Mouse (Mus musculus): ENCODE data around the gene Slc7a5. TPM values are rescaled to one million over a fixed set of nuclear protein-coding genes. Genes with fewer than 3 reads are reported as not detected.
A peak's percentile ranks its signal among the peaks of the same experiment; 100 is the strongest.

Gene Slc7a5
- polyA plus RNA-seq, 1 experiment from 2014 or later: 34.7 TPM

DNA sequence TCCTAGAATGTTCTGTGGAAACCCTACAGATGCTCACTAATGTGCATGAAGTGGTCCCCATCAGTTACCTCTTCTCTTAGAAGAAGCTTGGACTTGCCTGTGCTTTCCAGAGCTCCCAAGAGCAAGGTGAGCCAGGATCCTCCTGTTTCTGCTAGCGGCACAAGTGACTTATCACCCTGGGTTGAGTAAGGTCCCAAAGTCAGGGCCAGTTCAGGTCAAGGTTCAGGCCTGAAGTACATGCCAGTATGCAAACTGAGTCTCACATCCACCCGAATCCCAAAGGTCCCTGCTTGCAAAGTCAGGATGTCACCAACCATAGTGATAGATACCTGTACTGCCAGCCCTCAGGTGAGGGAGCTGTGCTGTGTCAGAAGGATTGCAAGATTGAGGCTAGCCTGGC lies 37.3 kb downstream of the Slc7a5 start:
- Histone ChIP-seq H3K4me2 (no peak overlapping the region), H3K27me3 (no peaks in the 10 kb centered on the region), H3K4me3 (replicated peaks) (no peak overlapping the region), H3K9me3 (no peaks in the 10 kb centered on the region), H3K4me1 (peaks cover 10% of the 10 kb centered on the region), H3K9ac (no peak overlapping the region), H3K36me3 (replicated peaks) (no peaks in the 10 kb centered on the region), H3K27ac (no peak overlapping the region)
- no peak for ATAC-seq (ENCODE audit: low FRiP score)
- WGBS: 92% methylated on average over 2 of the region's 2 CpGs

DNA sequence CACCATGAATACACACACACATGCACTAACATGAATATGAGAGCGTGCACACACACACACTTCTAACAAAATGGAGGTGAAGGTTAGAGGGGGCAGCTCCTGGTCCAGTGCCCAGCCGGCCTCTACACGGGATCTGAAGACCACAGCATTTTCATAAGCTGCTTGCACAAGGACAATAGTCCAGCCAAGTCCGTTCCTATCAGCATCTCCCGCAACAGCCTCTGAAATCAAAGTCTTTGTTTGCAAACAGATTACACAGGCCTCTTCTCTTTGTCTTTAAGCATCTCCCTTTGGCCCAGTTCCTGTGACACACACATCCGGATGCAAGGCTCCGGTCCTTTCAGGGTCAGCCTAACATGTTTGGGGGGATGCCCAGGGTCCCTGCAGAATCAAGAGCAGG lies 38.6 kb downstream of the Slc7a5 start:
- H3K27me3 ChIP-seq: no peaks in the 10 kb centered on the region
- H3K9me3 ChIP-seq: no peaks in the 10 kb centered on the region
- no peak for ATAC-seq (ENCODE audit: low FRiP score)
- H3K36me3 ChIP-seq (replicated peaks): no peaks in the 10 kb centered on the region
- no peak overlapping the region for H3K4me2 ChIP-seq
- no peak overlapping the region for H3K9ac ChIP-seq
- 80% methylated on average over 7 of the region's 7 CpGs for WGBS
- H3K27ac ChIP-seq: no peak overlapping the region
- no peak overlapping the region for H3K4me3 ChIP-seq (replicated peaks)
- H3K4me1 ChIP-seq: peaks cover 10% of the 10 kb centered on the region

DNA sequence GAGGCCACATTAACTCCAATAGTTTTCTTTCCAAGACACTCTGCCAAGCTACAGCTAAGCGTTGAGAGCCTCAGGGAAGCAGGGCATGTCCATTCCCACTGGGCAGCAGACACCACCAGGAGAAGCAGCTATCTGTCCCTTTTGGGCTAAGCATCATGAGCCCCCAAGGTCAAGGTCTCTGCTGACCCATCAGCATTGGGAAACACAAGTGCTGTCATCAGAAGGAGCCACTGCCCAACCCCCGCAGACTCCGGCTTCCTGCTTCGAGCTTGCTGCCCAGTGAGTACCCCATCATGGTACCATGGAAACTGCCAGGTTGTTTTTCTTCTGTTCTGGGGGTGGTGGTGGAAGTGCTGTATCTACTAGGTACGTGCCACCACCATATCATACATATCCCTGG lies 39.3 kb downstream of the Slc7a5 start:
- no peaks in the 10 kb centered on the region for H3K9me3 ChIP-seq
- no peak overlapping the region for H3K27ac ChIP-seq
- no peak overlapping the region for H3K4me3 ChIP-seq (replicated peaks)
- H3K27me3 ChIP-seq: no peaks in the 10 kb centered on the region
- H3K4me1 ChIP-seq: peaks cover 10% of the 10 kb centered on the region
- no peaks in the 10 kb centered on the region for H3K36me3 ChIP-seq (replicated peaks)
- WGBS: 93% methylated on average over 5 of the region's 5 CpGs
- ATAC-seq (ENCODE audit: low FRiP score): no peak
- no peak overlapping the region for H3K9ac ChIP-seq
- H3K4me2 ChIP-seq: no peak overlapping the region

GRCm38 (mm10) chr8:121865356-121865755 lies 42.1 kb downstream of the Slc7a5 start:
- Histone ChIP-seq H3K36me3 (replicated peaks) (no peaks in the 10 kb centered on the region), H3K4me1 (no peaks in the 10 kb centered on the region), H3K4me2 (no peak overlapping the region), H3K9me3 (no peaks in the 10 kb centered on the region), H3K9ac (no peak overlapping the region), H3K4me3 (replicated peaks) (no peak overlapping the region), H3K27ac (no peak overlapping the region), H3K27me3 (peaks cover 5% of the 10 kb centered on the region; the same call in 1 of the 2 replicates)
- ATAC-seq (ENCODE audit: low FRiP score): no peak
- WGBS: 87% methylated on average over 8 of the region's 8 CpGs

DNA sequence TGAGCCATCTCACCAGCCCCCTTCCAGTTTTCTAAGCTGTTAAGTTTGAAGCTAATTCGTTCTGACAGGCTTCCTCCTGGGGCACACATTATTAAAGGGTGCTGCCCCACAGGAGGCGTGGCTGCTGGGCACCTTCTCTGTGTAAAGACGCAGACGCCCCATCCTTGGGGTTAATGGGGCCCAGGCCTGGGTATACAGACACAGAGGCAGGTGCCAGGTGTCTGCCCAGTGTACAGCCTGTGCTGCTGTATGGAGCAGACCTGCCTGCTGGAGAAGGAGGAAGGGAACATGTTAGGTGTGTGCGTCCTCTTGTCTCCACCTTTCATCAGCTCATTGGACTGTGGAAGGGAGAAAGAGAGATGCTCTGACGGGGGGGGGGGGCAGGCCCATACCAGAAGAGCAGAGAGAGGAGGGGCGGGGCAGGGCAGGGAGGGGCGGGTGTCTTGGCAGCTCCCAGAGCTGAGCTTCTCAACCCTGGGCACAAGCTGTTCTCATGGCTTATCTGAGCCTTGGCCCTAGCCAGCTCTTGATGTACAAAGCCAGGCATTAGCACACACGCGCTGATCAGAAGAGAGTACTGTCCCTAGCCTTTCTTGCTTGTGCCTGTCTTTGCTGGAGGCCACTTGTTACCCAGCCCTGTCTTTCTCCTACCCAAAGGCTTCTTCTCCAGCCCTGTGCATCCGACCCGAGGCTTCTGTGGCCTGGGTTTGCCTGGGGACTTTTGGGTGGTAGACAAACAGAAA lies 45.5 kb downstream of the Slc7a5 start:
- 82% methylated on average over 9 of the region's 12 CpGs for WGBS
- Histone ChIP-seq H3K4me2 (no peak overlapping the region), H3K9ac (no peak overlapping the region), H3K27me3 (peaks cover 5% of the 10 kb centered on the region; the same call in 1 of the 2 replicates), H3K4me3 (replicated peaks) (no peak overlapping the region), H3K36me3 (replicated peaks) (no peaks in the 10 kb centered on the region), H3K4me1 (no peaks in the 10 kb centered on the region), H3K9me3 (no peaks in the 10 kb centered on the region), H3K27ac (no peak overlapping the region)
- no peak for ATAC-seq (ENCODE audit: low FRiP score)

DNA sequence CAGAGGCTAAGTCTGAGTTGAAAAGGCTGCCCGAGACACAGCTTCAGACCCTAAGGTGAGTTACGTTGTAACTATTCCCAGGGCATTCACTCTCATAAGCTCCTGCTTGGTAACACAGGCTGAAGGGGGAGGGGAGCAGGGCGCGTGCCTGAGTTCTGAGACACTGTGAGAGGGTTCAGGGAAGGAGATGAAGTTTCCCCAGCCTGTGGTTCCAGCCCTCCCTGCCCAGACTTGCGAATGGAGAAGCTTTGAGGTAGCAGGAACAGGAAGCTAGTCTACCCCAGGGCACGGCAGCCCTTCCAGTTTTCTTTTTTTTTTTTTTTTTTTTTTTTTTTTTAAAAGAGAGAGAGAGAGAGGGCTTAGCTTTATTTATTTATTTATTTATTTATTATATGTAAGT lies 46.2 kb downstream of the Slc7a5 start:
- Histone ChIP-seq H3K36me3 (replicated peaks) (no peaks in the 10 kb centered on the region), H3K9ac (no peak overlapping the region), H3K27me3 (peaks cover 5% of the 10 kb centered on the region; the same call in 1 of the 2 replicates), H3K4me3 (replicated peaks) (no peak overlapping the region), H3K27ac (no peak overlapping the region), H3K9me3 (no peaks in the 10 kb centered on the region), H3K4me2 (no peak overlapping the region), H3K4me1 (no peaks in the 10 kb centered on the region)
- ATAC-seq (ENCODE audit: low FRiP score): no peak
- WGBS: 69% methylated on average over 6 of the region's 6 CpGs

DNA sequence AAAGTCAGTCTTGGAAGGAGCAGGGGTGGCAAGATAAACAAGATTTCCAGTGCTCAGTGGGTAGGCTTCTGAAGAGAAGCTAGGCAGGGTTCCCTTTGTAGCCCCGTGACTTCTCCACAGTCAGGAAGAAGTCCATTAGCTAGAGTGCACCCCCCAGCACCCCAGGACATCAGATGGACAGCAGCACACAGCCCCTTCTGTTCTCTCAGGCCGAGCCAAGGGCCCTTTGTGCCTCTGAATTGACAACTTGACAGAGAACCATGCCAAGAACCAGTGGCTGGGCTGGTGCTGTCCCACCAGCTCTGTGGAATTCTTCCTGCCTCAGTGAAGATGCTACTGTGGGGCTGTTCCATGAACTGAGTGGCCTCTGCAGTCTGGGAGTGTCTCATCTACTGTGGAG lies 49.7 kb downstream of the Slc7a5 start:
- 59% methylated on average over 2 of the region's 2 CpGs for WGBS
- Histone ChIP-seq H3K36me3 (replicated peaks) (no peaks in the 10 kb centered on the region), H3K4me3 (replicated peaks) (no peak overlapping the region), H3K27ac (no peak overlapping the region), H3K9ac (no peak overlapping the region), H3K9me3 (no peaks in the 10 kb centered on the region), H3K27me3 (peaks cover 4% of the 10 kb centered on the region; the same call in 1 of the 2 replicates), H3K4me1 (no peaks in the 10 kb centered on the region), H3K4me2 (no peak overlapping the region)
- ATAC-seq (ENCODE audit: low FRiP score): no peak

- Histone ChIP-seq H3K27me3 (0 out of 2 replicates have a peak, but pooled peaks cover under 1% of the 10 kb centered on the region), H3K4me1 (no peaks in the 10 kb centered on the region), H3K9me3 (no peaks in the 10 kb centered on the region), H3K36me3 (replicated peaks) (no peaks in the 10 kb centered on the region), H3K9ac (no peak overlapping the region), H3K4me3 (replicated peaks) (no peak overlapping the region), H3K4me2 (no peak overlapping the region), H3K27ac (no peak overlapping the region)
- no peak for ATAC-seq (ENCODE audit: low FRiP score)
- 60% methylated on average over 9 of the region's 9 CpGs for WGBS
These were observed 50.2 kb downstream of the Slc7a5 start for GRCm38 (mm10) chr8:121857331-121857730.

DNA sequence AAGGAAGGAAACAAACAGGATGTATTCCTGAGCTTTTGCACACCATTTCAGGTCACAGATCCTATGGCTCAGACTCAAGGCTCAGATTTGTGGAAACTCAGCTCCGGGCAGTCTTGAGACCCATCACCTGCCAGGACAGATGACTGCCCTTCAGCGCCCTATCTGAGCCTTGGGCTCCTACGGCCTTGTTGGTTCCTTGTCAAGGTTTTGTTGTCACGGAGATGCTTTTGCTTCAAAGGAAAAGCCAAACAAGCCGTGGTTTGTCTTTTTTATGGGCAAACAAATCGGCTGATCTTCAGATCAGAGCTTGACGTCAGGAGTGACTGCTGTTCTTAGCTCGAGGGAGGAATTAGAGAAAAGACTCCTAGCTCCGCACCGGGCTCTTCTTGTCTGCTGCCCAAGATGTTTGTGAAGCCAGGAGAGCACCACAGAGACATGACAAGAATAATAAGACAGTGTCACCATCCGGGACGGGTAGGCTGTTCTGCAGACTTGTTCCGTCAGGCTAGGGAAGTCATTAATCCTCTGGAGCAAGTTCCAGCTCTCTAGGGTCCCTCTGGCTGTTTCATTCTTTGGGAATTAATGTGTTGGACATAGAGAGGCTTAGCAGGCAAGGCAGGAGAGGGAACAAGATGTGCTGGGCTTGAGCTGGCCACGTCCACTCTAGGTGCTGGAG lies 51.3 kb downstream of the Slc7a5 start:
- no peak for ATAC-seq (ENCODE audit: low FRiP score)
- H3K9ac ChIP-seq: no peak overlapping the region
- H3K4me1 ChIP-seq: peaks cover 7% of the 10 kb centered on the region
- H3K9me3 ChIP-seq: no peaks in the 10 kb centered on the region
- WGBS: 90% methylated on average over 14 of the region's 14 CpGs
- H3K4me3 ChIP-seq (replicated peaks): no peak overlapping the region
- H3K27me3 ChIP-seq: no peaks in the 10 kb centered on the region
- H3K4me2 ChIP-seq: no peak overlapping the region
- no peak overlapping the region for H3K27ac ChIP-seq
- no peaks in the 10 kb centered on the region for H3K36me3 ChIP-seq (replicated peaks)

- no peaks in the 10 kb centered on the region for H3K9me3 ChIP-seq
- no peak for ATAC-seq (ENCODE audit: low FRiP score)
- H3K36me3 ChIP-seq (replicated peaks): no peaks in the 10 kb centered on the region
- H3K27ac ChIP-seq: no peak overlapping the region
- H3K4me2 ChIP-seq: no peak overlapping the region
- H3K4me1 ChIP-seq: peaks cover 16% of the 10 kb centered on the region
- H3K27me3 ChIP-seq: 0 out of 2 replicates have a peak, but pooled peaks cover 5% of the 10 kb centered on the region
- no peak overlapping the region for H3K4me3 ChIP-seq (replicated peaks)
- WGBS: 82% methylated on average over 2 of the region's 2 CpGs
- no peak overlapping the region for H3K9ac ChIP-seq
These were observed 53.9 kb downstream of the Slc7a5 start for GRCm38 (mm10) chr8:121853586-121853985.

DNA sequence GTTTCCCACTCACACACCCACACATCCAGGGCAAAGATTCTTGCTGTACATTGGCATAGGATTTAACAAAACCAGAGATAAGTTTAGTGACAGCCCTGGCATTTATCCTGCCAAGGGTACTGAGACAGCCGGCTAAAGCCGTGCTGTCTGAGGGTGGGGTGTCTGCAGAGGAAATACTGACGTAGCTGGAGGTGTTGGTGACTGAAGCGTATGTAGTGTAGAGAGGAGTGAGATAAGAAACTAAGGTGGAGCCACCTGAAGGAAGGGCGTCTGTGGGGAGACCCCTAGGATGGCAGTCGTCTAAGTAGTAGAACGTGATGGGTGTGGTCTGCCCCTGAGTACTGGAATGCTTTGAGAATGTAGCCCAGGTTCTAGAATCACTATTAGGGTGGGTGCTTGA lies 55.0 kb downstream of the Slc7a5 start:
- no peak overlapping the region for H3K4me2 ChIP-seq
- no peak overlapping the region for H3K27ac ChIP-seq
- peaks cover 16% of the 10 kb centered on the region for H3K4me1 ChIP-seq
- no peaks in the 10 kb centered on the region for H3K36me3 ChIP-seq (replicated peaks)
- WGBS: 71% methylated on average over 7 of the region's 7 CpGs
- H3K4me3 ChIP-seq (replicated peaks): no peak overlapping the region
- H3K9me3 ChIP-seq: no peaks in the 10 kb centered on the region
- H3K9ac ChIP-seq: no peak overlapping the region
- no peak for ATAC-seq (ENCODE audit: low FRiP score)
- H3K27me3 ChIP-seq: 0 out of 2 replicates have a peak, but pooled peaks cover 7% of the 10 kb centered on the region

GRCm38 (mm10) chr8:121851716-121852115 lies 55.8 kb downstream of the Slc7a5 start:
- Histone ChIP-seq H3K4me3 (replicated peaks) (no peak overlapping the region), H3K9ac (0 out of 2 replicates have a peak overlapping the region, but pooled peaks have one; percentile 39), H3K4me2 (0 out of 2 replicates have a peak overlapping the region, but pooled peaks have one; percentile 53), H3K36me3 (replicated peaks) (no peaks in the 10 kb centered on the region), H3K4me1 (peaks cover 16% of the 10 kb centered on the region), H3K9me3 (no peaks in the 10 kb centered on the region), H3K27me3 (0 out of 2 replicates have a peak, but pooled peaks cover 7% of the 10 kb centered on the region), H3K27ac (no peak overlapping the region)
- WGBS: 52% methylated on average over 7 of the region's 7 CpGs
- no peak for ATAC-seq (ENCODE audit: low FRiP score)
